Mouse (Mus musculus): ENCODE results near the gene Rhoa.
"Not testable (repeated sequence)": the region's sequence is repeated elsewhere in the genome, so short reads cannot be mapped to it uniquely, and the experiment has no call there.

Rhoa gene

GRCm38 (mm10) chr9:108305629-108306520 lies at the start of gene Rhoa, which contains the start of gene Tcta:
TSS of gene Rhoa (plus strand) at chr9:108306129.
TSS of gene Tcta (minus strand) at chr9:108306160.
- DNase-seq: peak; percentile 100

DNA sequence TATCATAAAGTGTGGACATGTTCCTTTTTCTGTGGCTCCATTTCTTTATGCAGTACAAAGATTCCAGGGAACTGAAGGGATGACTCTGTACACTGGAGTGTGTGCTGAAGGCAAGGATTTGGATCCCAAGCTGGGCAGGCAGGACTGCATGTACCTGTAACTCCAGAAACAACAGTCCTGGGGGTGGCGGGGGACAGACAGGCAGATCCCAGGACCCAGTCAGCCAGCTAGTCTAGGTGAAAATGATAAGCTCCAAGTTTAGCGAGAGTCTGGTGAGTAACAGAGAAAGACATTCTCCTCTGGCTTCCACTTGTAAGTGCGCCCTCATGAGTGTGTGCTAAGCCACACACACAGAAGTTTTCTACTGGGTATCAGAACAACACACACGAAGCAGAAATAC lies 45.4 kb upstream of the Rhoa start:
- DNase-seq: no peak

GRCm38 (mm10) chr9:108261865-108262264 lies 44.1 kb upstream of the Rhoa start:
- DNase-seq: no peak

DNA sequence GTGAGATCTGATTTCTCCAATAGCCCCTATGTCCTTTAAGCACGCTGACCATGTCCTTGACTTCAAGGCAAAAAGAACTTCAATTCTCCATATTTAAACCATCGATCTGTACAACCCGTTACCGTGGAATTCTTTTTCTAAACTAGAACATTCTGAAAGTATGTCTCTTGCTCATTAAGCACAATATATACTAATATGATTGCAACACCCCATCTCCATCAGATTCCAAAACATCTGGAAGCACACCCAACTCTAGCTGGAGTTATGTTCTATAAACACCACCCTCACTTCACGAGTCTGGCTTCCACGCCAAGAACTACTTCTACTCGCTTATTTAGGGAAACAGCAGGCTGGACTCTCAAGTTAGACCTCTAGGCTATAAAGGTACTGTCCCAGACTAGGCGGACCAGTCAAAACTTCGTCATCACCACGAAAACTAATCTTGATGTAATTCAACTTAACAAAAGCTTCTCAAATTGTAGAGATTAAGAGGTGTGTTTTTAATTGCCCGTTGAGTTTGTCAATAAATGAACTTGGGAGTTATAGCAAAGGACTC lies 43.4 kb upstream of the Rhoa start:
- DNase-seq: no peak

DNA sequence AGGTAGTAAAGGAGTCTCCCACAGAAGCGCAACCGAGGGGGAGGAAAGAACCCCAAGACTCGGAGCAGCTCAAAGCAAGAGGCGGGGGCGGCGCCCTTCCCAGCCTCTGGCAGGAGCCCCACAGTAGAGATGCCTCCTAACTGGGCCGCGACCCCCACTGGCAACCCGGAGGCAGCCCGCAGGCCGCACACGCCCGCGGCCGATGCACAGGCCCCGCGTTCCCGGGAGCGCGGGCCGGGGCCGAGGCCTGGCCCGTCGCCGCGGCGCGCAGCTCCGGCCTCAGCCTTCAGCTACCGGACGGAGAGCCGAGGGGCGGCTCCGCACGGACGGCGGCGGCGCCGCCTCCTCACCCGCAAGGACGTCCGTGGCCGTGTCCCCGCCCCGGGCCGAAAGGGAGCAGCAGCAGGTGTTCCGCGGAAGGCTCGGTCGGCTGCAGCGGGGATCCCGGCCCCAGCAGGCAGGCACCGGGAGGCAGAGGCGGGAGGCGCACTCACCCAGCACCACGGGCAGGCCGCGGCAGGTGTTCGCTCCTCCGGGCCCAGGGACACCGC lies 42.7 kb upstream of the Rhoa start:
- DNase-seq: peak; percentile 10

DNA sequence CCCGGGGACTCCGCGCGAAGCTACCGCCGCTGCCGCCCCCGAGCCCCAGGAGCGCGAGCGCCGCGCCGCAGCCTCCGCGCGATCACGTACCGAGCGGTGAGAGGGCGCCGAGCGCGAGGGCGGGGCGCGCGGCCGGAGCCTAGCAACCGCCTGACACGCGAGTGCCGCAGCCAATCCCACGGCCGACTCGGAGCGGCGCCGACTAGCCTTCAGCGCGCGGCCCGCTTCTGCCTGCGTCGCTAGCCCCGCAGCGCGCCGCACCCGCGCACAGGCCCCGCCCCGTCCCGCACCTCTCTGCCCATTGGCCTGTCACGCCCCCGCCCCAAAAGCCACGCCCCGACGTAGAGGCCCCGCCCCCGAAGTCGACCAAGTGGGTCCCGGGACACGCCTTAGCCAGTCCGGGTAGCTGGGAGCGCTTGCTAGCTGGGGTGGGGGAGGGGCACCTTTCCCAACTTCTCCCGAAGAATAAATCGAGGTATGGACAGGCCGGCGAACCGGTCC lies 42.2 kb upstream of the Rhoa start, which contains the start of gene Dag1:
TSS of gene Dag1 (minus strand) at position 269 of the 501 bp plus-strand sequence.
- peak; percentile 98 for DNase-seq

GRCm38 (mm10) chr9:108264191-108264921 lies 41.6 kb upstream of the Rhoa start:
- DNase-seq: peak; percentile 12

- no peak for DNase-seq
Observed at GRCm38 (mm10) chr9:108266261-108266935, 39.5 kb upstream of the Rhoa start.

GRCm38 (mm10) chr9:108267691-108268090 lies 38.2 kb upstream of the Rhoa start:
- no peak for DNase-seq

- not testable (repeated sequence) for DNase-seq
Observed at GRCm38 (mm10) chr9:108268701-108269100, 37.2 kb upstream of the Rhoa start.

- DNase-seq: no peak
Observed at GRCm38 (mm10) chr9:108271941-108272340, 34.0 kb upstream of the Rhoa start.

DNA sequence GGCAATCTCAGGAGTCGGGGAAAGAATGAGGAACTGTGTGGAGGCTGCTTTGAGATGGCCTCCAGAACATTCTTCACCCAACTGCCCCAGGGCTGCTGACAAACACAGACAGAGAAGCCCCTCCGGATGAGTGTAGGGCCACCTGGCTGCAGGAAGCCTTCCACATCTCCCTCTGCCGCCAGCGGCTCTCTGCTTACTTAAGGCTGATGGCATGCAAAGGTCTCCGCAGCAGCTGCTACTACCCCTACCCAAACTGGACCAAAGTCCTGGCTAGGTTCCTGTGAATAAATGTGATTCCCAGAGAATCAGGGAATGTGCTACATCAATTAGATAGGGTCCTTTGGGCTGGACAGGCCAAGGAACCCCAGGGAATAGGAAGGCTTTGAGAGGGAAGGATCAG lies 33.2 kb upstream of the Rhoa start:
- no peak for DNase-seq

GRCm38 (mm10) chr9:108273485-108273884 lies 32.4 kb upstream of the Rhoa start:
- DNase-seq: no peak

- no peak for DNase-seq
Observed at GRCm38 (mm10) chr9:108274476-108275330, 31.2 kb upstream of the Rhoa start.

DNA sequence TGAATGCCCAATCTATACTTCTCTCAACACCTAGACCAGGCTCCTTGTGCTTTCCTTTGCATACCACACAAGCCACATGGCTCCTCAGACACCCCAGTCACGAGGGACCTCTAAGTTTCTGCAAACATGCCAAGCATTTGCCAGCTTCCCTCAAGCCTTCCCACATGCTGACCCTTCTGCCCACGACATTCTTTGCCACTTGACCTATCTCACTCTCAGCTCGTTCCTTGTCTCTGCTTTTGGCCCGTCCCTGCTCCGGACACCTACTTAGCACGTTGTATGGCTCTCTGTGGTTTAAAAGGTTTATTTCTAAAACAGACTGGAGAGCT lies 30.6 kb upstream of the Rhoa start:
- no peak for DNase-seq

DNA sequence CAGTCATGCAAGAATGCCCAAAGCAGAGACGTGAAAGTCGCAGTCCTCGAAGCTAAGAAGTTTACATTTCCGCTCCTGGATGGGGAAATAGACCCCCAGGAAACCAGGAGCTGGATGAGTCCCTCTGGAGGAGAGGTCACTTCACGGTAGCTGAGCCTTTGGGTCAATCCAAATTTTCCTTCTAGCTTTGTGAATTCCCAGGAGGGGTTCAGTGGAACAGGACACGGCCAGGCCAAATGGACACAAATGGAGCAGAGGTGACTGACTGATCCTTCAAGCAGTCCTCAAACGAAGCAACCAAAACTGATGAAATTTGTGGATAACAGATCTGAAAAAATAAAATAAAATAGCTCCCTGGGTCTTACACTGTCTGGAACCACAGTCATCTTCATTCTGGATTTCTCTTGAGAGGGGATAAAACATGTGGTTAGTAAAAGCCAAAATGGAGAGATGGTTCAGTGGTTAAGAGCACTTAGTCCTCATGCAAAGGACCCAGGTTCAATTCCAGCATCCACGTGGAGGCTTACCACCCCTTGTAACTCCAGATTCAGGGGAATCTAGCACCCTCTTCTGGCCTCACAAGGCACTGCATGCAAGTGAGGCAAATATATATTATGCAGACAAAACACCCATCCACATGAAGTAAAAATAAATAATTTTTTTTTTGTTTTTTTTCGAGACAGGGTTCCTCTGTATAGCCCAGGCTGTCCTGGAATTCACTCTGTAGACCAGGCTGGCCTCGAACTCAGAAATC lies 27.1 kb upstream of the Rhoa start:
- DNase-seq: no peak

- DNase-seq: no peak
Observed at GRCm38 (mm10) chr9:108280071-108280828, 25.7 kb upstream of the Rhoa start.

DNA sequence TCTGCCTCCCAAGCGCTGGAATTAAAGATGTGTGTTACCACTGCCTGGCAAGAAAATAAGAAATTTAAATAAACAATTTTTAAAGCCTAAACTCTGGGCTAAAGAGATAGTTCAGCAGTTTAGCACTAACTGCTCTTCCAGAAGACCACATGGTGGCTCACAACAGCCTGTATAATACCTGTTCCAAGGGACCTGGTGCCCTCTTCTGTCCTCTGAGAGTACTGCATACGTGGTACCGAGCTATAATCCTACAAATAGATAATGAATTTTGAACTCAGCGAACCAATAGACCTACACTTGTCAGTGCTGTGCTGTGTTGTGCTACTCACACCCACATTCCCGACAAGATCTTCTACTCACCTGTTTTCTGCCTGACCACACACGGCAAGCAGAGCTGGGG lies 21.5 kb upstream of the Rhoa start:
- peak; percentile 64 for DNase-seq

- not testable (repeated sequence) for DNase-seq
Observed at GRCm38 (mm10) chr9:108287526-108288238, 18.2 kb upstream of the Rhoa start.

Data from layer of hippocampus, adult 9-11 months (tissue).